Mouse (Mus musculus): Measurements from ENCODE around the gene Bglap3. TPM values are rescaled to one million over a fixed set of nuclear protein-coding genes. Genes with fewer than 3 reads are reported as not detected.
A peak's percentile ranks its signal among the peaks of the same experiment; 100 is the strongest.

The Bglap3 gene
- polyA plus RNA-seq, 1 experiment: 1.0 TPM

DNA sequence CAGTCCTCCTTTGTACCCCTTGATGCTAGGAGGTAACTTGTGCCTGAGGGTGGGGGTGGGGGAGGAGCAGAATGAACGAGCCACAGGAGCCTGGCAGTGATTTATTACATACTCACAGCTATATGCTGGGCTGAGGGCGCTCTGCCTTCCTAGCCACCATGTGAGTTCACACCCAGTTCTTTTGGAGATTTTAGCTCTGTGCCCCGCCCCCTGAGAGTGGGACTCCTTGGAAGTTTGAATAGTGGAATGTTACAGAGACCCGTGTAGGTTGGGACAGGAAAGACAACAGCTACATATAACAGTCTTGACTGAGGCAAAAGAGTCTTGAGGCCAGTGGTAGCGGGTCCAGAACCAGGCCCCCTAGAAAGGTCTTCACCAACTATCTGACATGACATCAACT is 43.6 kb downstream of the Bglap3 start:
- Histone ChIP-seq H3K9ac (ENCODE audit: low read depth, poor library complexity, severe bottlenecking) (no peak overlapping the region), H3K27ac (ENCODE audit: insufficient read depth, low read length) (no peak overlapping the region), H3K4me1 (ENCODE audit: control insufficient read depth, insufficient read depth, low read length) (no peaks in the 10 kb centered on the region), H3K9me3 (replicated peaks; ENCODE audit: control insufficient read depth, insufficient read depth, low read length, poor library complexity, severe bottlenecking) (no peaks in the 10 kb centered on the region), H3K27me3 (ENCODE audit: control insufficient read depth, insufficient read depth, low read length, poor library complexity, severe bottlenecking) (no peaks in the 10 kb centered on the region), H3K36me3 (ENCODE audit: control insufficient read depth, insufficient read depth, low read length, poor library complexity, severe bottlenecking) (no peaks in the 10 kb centered on the region), H3K4me3 (ENCODE audit: low read depth, low read length) (no peak overlapping the region)
- no peak for TF ChIP-seq EP300 (IDR thresholded peaks at IDR 0.05; ENCODE audit: insufficient read depth, low read depth, low read length)
- no peak for TF ChIP-seq POLR2A (IDR thresholded peaks at IDR 0.05; ENCODE audit: insufficient read depth, low read length)
- no peak for TF ChIP-seq CTCF (IDR thresholded peaks at IDR 0.05; ENCODE audit: low read depth, low read length)

DNA sequence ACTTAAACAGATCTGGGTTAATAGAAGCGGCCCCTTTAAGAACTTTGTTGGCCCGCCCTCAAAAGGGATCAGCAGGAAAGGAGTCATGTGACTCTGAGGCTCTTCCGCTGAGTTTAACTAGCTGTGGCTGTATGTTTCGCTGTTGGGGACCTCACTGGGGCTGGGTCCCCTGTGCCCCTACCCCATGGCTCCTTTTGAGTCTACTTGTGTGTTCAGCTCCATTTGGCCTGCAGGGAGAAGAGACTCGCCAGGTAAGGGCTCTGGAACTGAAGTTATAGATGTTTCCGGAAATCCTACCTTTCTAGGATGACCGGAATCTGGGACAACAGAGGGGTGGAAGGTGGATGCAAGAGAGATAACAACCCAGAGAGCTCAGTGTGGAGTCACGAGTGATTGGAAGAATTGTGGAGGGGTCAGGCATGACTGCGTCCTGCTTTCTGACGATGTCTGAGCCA is 47.6 kb downstream of the Bglap3 start, which contains the start of gene Glmp:
Gene Glmp, plus strand, starts transcription at position 73 of the 455 bp plus-strand sequence.
- Histone ChIP-seq H3K4me1 (ENCODE audit: control insufficient read depth, insufficient read depth, low read length) (no peaks in the 10 kb centered on the region), H3K9ac (ENCODE audit: low read depth, poor library complexity, severe bottlenecking) (peak within 1 kb of the TSS; percentile 37), H3K27ac (ENCODE audit: insufficient read depth, low read length) (no peak within 1 kb of the TSS), H3K9me3 (replicated peaks; ENCODE audit: control insufficient read depth, insufficient read depth, low read length, poor library complexity, severe bottlenecking) (no peaks in the 10 kb centered on the region), H3K4me3 (ENCODE audit: low read depth, low read length) (peak within 1 kb of the TSS; percentile 92), H3K36me3 (ENCODE audit: control insufficient read depth, insufficient read depth, low read length, poor library complexity, severe bottlenecking) (peaks cover 25% of the 10 kb centered on the region), H3K27me3 (ENCODE audit: control insufficient read depth, insufficient read depth, low read length, poor library complexity, severe bottlenecking) (no peaks in the 10 kb centered on the region)
- TF ChIP-seq POLR2A (IDR thresholded peaks at IDR 0.05; ENCODE audit: insufficient read depth, low read length) (no peak), EP300 (IDR thresholded peaks at IDR 0.05; ENCODE audit: insufficient read depth, low read depth, low read length) (no peak), CTCF (IDR thresholded peaks at IDR 0.05; ENCODE audit: low read depth, low read length) (no peak)

Other genes starting within 250 kb of the Bglap3 start
- 41.5 and 48.1 TPM in 2 replicates for gene Mef2d, start 230.4 kb downstream of the Bglap3 start, polyA plus RNA-seq (2011; ENCODE audit: insufficient read depth, insufficient read length, low read depth, missing spikeins)
- 0.82 TPM in 1 of 2 replicates, not detected in the other for gene Rhbg, start 118.0 kb downstream of the Bglap3 start, polyA plus RNA-seq (2011; ENCODE audit: insufficient read depth, insufficient read length, low read depth, missing spikeins)
- 0.72 and 3.6 TPM in 2 replicates for gene Gm38392, start 85.5 kb downstream of the Bglap3 start, polyA plus RNA-seq (2011; ENCODE audit: insufficient read depth, insufficient read length, low read depth, missing spikeins)
- gene Tsacc, start 75.7 kb downstream of the Bglap3 start, polyA plus RNA-seq (2011; ENCODE audit: insufficient read depth, insufficient read length, low read depth, missing spikeins): 15.5 and 19.8 TPM in 2 replicates
- gene Cct3, start 75.6 kb downstream of the Bglap3 start, polyA plus RNA-seq (2011; ENCODE audit: insufficient read depth, insufficient read length, low read depth, missing spikeins): 584 and 609 TPM in 2 replicates
- 89.0 and 93.3 TPM in 2 replicates for gene Glmp, start 47.7 kb downstream of the Bglap3 start, polyA plus RNA-seq (2011; ENCODE audit: insufficient read depth, insufficient read length, low read depth, missing spikeins)
- gene Tmem79, start 36.6 kb downstream of the Bglap3 start, polyA plus RNA-seq (2011; ENCODE audit: insufficient read depth, insufficient read length, low read depth, missing spikeins): 9.1 and 12.8 TPM in 2 replicates
- gene Smg5, start 36.5 kb downstream of the Bglap3 start, polyA plus RNA-seq (2011; ENCODE audit: insufficient read depth, insufficient read length, low read depth, missing spikeins): 70.7 and 84.2 TPM in 2 replicates
- 4.9 and 6.8 TPM in 2 replicates for gene Paqr6, start 8.2 kb downstream of the Bglap3 start, polyA plus RNA-seq (2011; ENCODE audit: insufficient read depth, insufficient read length, low read depth, missing spikeins)
- gene Bglap2, start 6.0 kb upstream of the Bglap3 start, polyA plus RNA-seq (2011; ENCODE audit: insufficient read depth, insufficient read length, low read depth, missing spikeins): not detected in 2 replicates
- not detected in 2 replicates for gene Bglap, start 11.7 kb upstream of the Bglap3 start, polyA plus RNA-seq (2011; ENCODE audit: insufficient read depth, insufficient read length, low read depth, missing spikeins)
- 88.6 and 102 TPM in 2 replicates for gene Pmf1, start 37.6 kb upstream of the Bglap3 start, polyA plus RNA-seq (2011; ENCODE audit: insufficient read depth, insufficient read length, low read depth, missing spikeins)
- gene Slc25a44, start 52.4 kb upstream of the Bglap3 start, polyA plus RNA-seq (2011; ENCODE audit: insufficient read depth, insufficient read length, low read depth, missing spikeins): 13.5 and 14.7 TPM in 2 replicates
- gene Sema4a, start 88.4 kb upstream of the Bglap3 start, polyA plus RNA-seq (2011; ENCODE audit: insufficient read depth, insufficient read length, low read depth, missing spikeins): 2.3 and 4.0 TPM in 2 replicates
- gene Lmna, start 137.2 kb upstream of the Bglap3 start, polyA plus RNA-seq (2011; ENCODE audit: insufficient read depth, insufficient read length, low read depth, missing spikeins): 30.0 and 37.2 TPM in 2 replicates
- 42.3 and 43.4 TPM in 2 replicates for gene Mex3a, start 159.7 kb upstream of the Bglap3 start, polyA plus RNA-seq (2011; ENCODE audit: insufficient read depth, insufficient read length, low read depth, missing spikeins)
- gene Rab25, start 175.6 kb upstream of the Bglap3 start, polyA plus RNA-seq (2011; ENCODE audit: insufficient read depth, insufficient read length, low read depth, missing spikeins): 33.2 and 35.1 TPM in 2 replicates
- 138 and 151 TPM in 2 replicates for gene Lamtor2, start 180.3 kb upstream of the Bglap3 start, polyA plus RNA-seq (2011; ENCODE audit: insufficient read depth, insufficient read length, low read depth, missing spikeins)
- gene Ubqln4, start 181.0 kb upstream of the Bglap3 start, polyA plus RNA-seq (2011; ENCODE audit: insufficient read depth, insufficient read length, low read depth, missing spikeins): 118 and 133 TPM in 2 replicates
- 348 and 382 TPM in 2 replicates for gene Ssr2, start 203.1 kb upstream of the Bglap3 start, polyA plus RNA-seq (2011; ENCODE audit: insufficient read depth, insufficient read length, low read depth, missing spikeins)
- gene Arhgef2, start 233.2 kb upstream of the Bglap3 start, polyA plus RNA-seq (2011; ENCODE audit: insufficient read depth, insufficient read length, low read depth, missing spikeins): 71.2 and 74.9 TPM in 2 replicates

Data from ES-Bruce4 (cell line).